Mouse (Mus musculus) hindbrain, embryonic 12.5 days (tissue): Measurements from ENCODE around the gene Pgbd5. TPM values are rescaled to one million over a fixed set of nuclear protein-coding genes. Genes with fewer than 3 reads are reported as not detected.

Source experiments
- ATAC-seq: fragments of 200-750 bp; cut with Nextera tagmentation; 2 replicates; pipeline ENCODE4 v1.8.0; 2017; ENCODE audit warnings: moderate TSS enrichment; ENCODE audit not compliant: low FRiP score
- H3K27ac ChIP-seq: fragments of 300-500 bp; sonication (generic); 2 replicates; pipeline ENCODE4 v1.5.1; 2016; ENCODE audit warnings: mild to moderate bottlenecking
- H3K27me3 ChIP-seq: fragments of 300-500 bp; sonication (generic); 2 replicates; pipeline ENCODE4 v1.6.1; 2016; ENCODE audit warnings: mild to moderate bottlenecking
- H3K36me3 ChIP-seq: fragments of 300-500 bp; sonication (generic); 2 replicates; pipeline ENCODE4 v1.6.1; 2016; ENCODE audit warnings: mild to moderate bottlenecking
- H3K4me1 ChIP-seq: fragments of 300-500 bp; sonication (generic); 2 replicates; pipeline ENCODE4 v1.6.1; 2016
- H3K4me2 ChIP-seq: fragments of 300-500 bp; sonication (generic); replicated peaks from 2 replicates; pipeline ENCODE4 v1.6.1; 2016; ENCODE audit warnings: mild to moderate bottlenecking
- H3K4me3 ChIP-seq: fragments of 300-500 bp; sonication (generic); 2 replicates; pipeline ENCODE4 v1.5.1; 2016; ENCODE audit warnings: mild to moderate bottlenecking
- H3K9ac ChIP-seq: fragments of 300-500 bp; sonication (generic); 2 replicates; pipeline ENCODE4 v1.6.1; 2016; ENCODE audit warnings: mild to moderate bottlenecking, moderate library complexity
- H3K9me3 ChIP-seq: fragments of 300-500 bp; sonication (generic); replicated peaks from 2 replicates; pipeline ENCODE4 v1.6.1; 2016; ENCODE audit warnings: mild to moderate bottlenecking
- WGBS: fragments of 180-500 bp; shearing (Covaris S2); methylation state at CpG from one replicate; pipeline ENCODE4 v1.1.7; 2016; 5-methylcytosine and 5-hydroxymethylcytosine counted together
- polyA plus RNA-seq: library from polyadenylated mRNA; unstranded; fragments of >200 nt; fragmentation: Nextera tagmentation; extraction: Ambion mirVana; gene quantifications from 2 replicates; pipeline ENCODE4 v1.2.1, GENCODE M21; 2016

Gene Pgbd5
- polyA plus RNA-seq, 1 experiment from 2014 or later: 6.4 TPM

DNA sequence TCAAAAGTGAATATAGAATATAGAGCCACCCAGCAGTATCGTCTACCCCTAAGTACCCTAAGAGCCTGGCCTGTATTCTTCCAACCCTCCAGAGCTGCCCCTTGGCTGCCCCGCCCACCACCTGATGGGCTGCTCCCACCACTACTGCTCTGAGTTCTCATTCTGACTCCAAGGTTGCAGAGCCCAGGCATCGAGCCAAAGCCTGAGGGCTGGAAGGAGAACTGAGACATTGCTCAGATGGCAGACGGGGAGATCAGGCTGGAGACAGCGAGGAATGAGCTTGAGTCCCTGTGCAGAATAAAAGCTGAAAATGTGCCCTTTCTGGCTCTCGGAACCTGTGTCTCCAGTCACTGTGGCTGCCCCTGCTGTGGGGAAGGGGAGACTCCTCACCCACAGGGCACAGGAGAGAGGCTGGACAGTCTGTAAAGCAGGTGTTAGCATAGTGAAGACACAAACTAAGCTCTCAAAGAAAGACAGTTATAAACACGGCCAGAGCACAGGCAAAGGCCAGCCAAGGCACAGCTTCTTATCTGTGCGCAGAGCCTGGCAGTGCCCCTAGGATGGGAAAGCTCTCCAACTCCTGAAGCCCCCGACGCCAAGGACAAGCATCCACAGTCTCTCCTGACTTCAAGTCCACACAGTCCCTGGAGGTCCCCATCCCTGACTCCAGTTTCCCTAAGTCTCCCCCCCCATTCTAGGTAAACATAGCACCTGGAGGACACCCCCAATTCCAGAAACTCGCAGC lies 42.0 kb downstream of the Pgbd5 start:
- H3K27ac ChIP-seq: no peak overlapping the region
- no peak overlapping the region for H3K4me3 ChIP-seq
- H3K4me1 ChIP-seq: 0 out of 2 replicates have a peak, but pooled peaks cover 3% of the 10 kb centered on the region
- no peaks in the 10 kb centered on the region for H3K36me3 ChIP-seq
- WGBS: 88% methylated on average over 11 of the region's 11 CpGs
- H3K9me3 ChIP-seq: no peaks in the 10 kb centered on the region
- H3K9ac ChIP-seq: no peak overlapping the region
- H3K27me3 ChIP-seq: no peaks in the 10 kb centered on the region
- H3K4me2 ChIP-seq: no peak overlapping the region
- ATAC-seq: no peak

DNA sequence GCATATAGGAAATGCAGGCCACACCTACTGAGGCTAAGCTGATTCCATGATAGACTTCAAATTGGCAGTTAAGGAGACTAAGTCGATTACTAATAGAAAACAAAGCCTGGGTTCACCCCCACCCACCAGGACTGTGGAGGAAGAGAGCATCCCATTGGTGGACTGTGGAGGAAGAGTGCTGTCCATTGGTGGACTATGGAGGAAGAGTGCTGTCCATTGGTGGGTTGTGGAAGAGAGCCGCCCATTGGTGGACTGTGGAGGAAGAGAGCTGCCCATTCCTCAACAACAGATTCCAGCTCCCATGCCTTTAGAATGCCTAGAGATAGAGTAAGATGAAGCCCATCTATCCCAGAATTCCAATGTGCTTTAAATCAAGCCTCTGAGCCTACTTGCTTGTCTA lies 42.9 kb downstream of the Pgbd5 start:
- no peaks in the 10 kb centered on the region for H3K9me3 ChIP-seq
- no peaks in the 10 kb centered on the region for H3K27me3 ChIP-seq
- no peak overlapping the region for H3K4me2 ChIP-seq
- no peak overlapping the region for H3K9ac ChIP-seq
- WGBS: 85% methylated on average over 2 of the region's 2 CpGs
- no peak for ATAC-seq
- H3K36me3 ChIP-seq: no peaks in the 10 kb centered on the region
- 0 out of 2 replicates have a peak, but pooled peaks cover 3% of the 10 kb centered on the region for H3K4me1 ChIP-seq
- H3K27ac ChIP-seq: no peak overlapping the region
- H3K4me3 ChIP-seq: no peak overlapping the region

DNA sequence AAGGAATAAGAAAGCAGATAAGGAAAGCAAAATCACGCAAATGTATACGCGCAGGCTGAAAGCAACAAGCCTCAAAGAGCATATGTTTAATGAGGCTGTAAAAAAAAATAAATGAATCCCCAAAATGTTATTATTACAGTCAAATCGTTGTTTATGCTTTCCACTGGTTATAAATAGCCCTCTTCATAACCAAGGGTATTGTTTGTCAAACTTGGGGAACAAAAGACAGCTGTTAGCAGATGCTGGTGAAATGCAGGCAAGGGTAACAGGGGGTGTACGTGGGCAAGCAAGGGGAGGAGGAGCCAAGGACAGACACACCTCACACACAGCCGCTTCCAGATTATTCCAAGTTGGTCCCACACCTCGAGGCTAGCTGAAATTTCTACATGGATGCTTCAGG lies 44.1 kb downstream of the Pgbd5 start:
- no peak overlapping the region for H3K4me2 ChIP-seq
- no peaks in the 10 kb centered on the region for H3K36me3 ChIP-seq
- no peak overlapping the region for H3K4me3 ChIP-seq
- H3K27ac ChIP-seq: no peak overlapping the region
- H3K4me1 ChIP-seq: 0 out of 2 replicates have a peak, but pooled peaks cover 3% of the 10 kb centered on the region
- H3K9me3 ChIP-seq: no peaks in the 10 kb centered on the region
- no peak overlapping the region for H3K9ac ChIP-seq
- no peak for ATAC-seq
- 80% methylated on average over 7 of the region's 7 CpGs for WGBS
- H3K27me3 ChIP-seq: no peaks in the 10 kb centered on the region

- ATAC-seq: no peak
- no peak overlapping the region for H3K27ac ChIP-seq
- H3K4me3 ChIP-seq: no peak overlapping the region
- H3K9ac ChIP-seq: no peak overlapping the region
- no peaks in the 10 kb centered on the region for H3K9me3 ChIP-seq
- H3K4me2 ChIP-seq: no peak overlapping the region
- H3K27me3 ChIP-seq: no peaks in the 10 kb centered on the region
- 91% methylated on average over 7 of the region's 7 CpGs for WGBS
- 0 out of 2 replicates have a peak, but pooled peaks cover 3% of the 10 kb centered on the region for H3K4me1 ChIP-seq
- H3K36me3 ChIP-seq: no peaks in the 10 kb centered on the region
Measured at GRCm38 (mm10) chr8:124394951-124395350, 44.5 kb downstream of the Pgbd5 start.

DNA sequence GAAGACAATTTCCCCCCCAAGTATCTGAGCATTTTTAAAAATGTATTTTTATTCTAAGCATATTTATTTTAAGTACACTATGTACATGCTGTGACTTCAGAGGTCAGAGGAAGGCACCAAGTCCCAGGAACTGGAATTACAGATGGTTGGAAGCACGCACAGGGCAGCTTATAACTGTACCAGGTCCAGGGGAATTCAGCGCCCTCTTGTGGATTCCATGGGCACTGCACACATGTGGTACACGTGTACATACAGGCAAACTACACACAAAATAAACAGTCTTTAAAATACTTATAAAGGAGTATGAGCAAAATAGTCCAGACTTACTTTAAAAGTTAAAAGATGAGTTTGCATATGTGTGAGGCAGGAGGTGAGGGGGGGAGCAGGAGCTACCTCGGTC lies 45.5 kb downstream of the Pgbd5 start:
- ATAC-seq: no peak
- H3K9me3 ChIP-seq: no peaks in the 10 kb centered on the region
- H3K36me3 ChIP-seq: no peaks in the 10 kb centered on the region
- no peak overlapping the region for H3K4me3 ChIP-seq
- 83% methylated on average over 4 of the region's 4 CpGs for WGBS
- no peaks in the 10 kb centered on the region for H3K27me3 ChIP-seq
- H3K4me1 ChIP-seq: no peaks in the 10 kb centered on the region
- no peak overlapping the region for H3K27ac ChIP-seq
- no peak overlapping the region for H3K9ac ChIP-seq
- H3K4me2 ChIP-seq: no peak overlapping the region

DNA sequence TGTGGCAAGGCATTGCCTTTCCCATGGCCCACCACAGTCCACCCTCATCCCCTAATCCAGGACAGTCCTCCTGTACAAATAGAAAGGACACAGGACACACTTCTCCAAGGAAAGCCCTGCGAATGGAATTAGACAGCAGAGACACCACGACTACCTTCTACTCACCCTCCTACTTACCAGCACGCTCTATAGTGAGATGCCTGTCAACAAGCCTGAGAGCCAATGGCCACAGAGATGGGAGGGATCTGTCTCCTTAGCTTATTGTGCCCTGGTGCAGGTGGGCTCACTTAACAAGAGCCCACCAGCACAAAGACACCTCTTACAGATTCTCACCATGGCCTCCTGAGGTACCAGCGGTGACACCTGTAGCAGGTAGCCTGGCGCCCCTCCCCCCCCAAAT lies 46.4 kb downstream of the Pgbd5 start:
- H3K27ac ChIP-seq: no peak overlapping the region
- ATAC-seq: no peak

GRCm38 (mm10) chr8:124392271-124393012 lies 47.0 kb downstream of the Pgbd5 start:
- WGBS: 50% methylated on average over 10 of the region's 10 CpGs
- H3K27me3 ChIP-seq: no peaks in the 10 kb centered on the region
- H3K4me1 ChIP-seq: no peaks in the 10 kb centered on the region
- no peak overlapping the region for H3K4me3 ChIP-seq
- H3K9ac ChIP-seq: no peak overlapping the region
- H3K27ac ChIP-seq: no peak overlapping the region
- no peaks in the 10 kb centered on the region for H3K9me3 ChIP-seq
- H3K36me3 ChIP-seq: no peaks in the 10 kb centered on the region
- no peak overlapping the region for H3K4me2 ChIP-seq
- no peak for ATAC-seq

More for the DNA sequence above, 46.4 kb downstream of the Pgbd5 start:
- no peak overlapping the region for H3K4me2 ChIP-seq
- no peak overlapping the region for H3K4me3 ChIP-seq
- H3K9ac ChIP-seq: no peak overlapping the region
- H3K27me3 ChIP-seq: no peaks in the 10 kb centered on the region
- H3K9me3 ChIP-seq: no peaks in the 10 kb centered on the region
- no peaks in the 10 kb centered on the region for H3K36me3 ChIP-seq
- WGBS: 84% methylated on average over 5 of the region's 5 CpGs
- no peaks in the 10 kb centered on the region for H3K4me1 ChIP-seq

DNA sequence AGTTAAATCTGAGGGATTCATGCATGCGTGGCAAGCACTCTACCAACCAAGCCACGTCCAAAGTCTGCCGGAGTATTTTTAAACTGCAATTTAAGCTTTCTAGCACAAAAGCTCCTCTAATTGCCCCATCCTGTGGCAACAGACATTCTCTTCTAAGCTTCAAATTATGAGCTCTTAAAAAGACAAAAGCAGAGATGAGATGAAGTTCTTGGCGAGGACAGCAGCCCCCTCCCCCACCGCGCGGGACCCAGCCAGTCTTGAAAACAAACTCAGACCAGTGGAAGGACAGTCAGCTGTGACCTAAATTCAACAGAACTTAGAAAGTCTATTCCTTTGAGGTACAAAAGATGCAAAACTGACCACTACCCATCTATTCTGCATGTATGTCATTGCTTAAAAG lies 48.3 kb downstream of the Pgbd5 start:
- Histone ChIP-seq H3K36me3 (no peaks in the 10 kb centered on the region), H3K4me2 (no peak overlapping the region), H3K9ac (no peak overlapping the region), H3K9me3 (no peaks in the 10 kb centered on the region), H3K4me1 (no peaks in the 10 kb centered on the region), H3K4me3 (no peak overlapping the region), H3K27ac (no peak overlapping the region), H3K27me3 (no peaks in the 10 kb centered on the region)
- ATAC-seq: no peak
- 89% methylated on average over 7 of the region's 7 CpGs for WGBS

DNA sequence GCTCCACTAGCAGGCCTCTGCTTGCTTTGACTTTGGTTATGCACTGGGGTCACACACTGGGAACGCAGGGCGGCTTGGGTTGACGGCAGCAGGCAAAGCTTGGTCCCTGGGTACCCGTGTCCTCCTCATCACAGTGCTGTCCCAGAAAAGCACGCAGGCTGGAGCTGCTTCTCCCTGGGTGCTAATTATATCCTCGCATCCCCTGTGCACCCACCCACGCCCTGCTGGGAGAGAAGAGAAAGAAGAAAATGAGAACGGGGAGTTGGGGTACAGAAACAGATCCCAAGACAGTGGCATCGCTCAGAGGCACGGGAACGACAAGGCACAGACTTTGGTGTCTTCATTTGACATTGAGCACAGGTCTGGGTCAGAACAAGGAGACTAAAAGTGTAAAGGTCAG lies 50.0 kb downstream of the Pgbd5 start:
- H3K4me3 ChIP-seq: no peak overlapping the region
- no peak overlapping the region for H3K4me2 ChIP-seq
- H3K9ac ChIP-seq: no peak overlapping the region
- ATAC-seq: no peak
- H3K4me1 ChIP-seq: no peaks in the 10 kb centered on the region
- no peaks in the 10 kb centered on the region for H3K9me3 ChIP-seq
- 91% methylated on average over 11 of the region's 11 CpGs for WGBS
- no peaks in the 10 kb centered on the region for H3K36me3 ChIP-seq
- H3K27ac ChIP-seq: no peak overlapping the region
- no peaks in the 10 kb centered on the region for H3K27me3 ChIP-seq

DNA sequence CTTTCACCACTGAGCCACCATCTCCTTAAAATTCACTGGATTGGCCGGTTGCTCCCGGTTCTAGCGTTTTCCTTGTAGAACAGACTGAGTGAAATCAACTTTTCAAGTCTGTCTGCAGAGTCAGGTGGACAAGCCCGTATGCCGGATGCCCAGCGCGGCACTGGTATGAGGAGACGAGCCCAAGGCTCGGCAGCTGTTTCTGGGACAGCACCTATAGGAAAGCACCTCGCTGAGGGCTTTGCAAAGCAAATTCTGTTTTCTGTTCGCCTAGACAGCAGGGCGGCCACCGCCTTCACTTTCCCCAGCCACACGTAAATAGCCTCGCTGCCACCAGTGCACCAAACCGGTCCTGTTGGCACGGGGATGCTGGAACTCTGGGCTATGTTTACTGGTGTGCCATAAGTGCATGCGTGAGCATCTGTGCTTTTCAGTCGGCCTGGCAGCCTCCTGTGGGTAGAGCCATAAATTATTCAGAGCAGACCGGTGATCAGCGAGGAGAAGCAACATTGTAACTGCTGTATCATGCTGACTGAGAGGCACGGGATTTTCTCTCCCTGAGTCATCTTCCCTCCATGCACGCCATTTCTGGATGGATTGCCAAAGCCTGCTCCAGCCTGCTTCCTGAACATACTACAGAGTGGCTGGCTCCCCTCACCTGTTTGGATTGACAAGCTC lies 53.1 kb downstream of the Pgbd5 start:
- H3K36me3 ChIP-seq: no peaks in the 10 kb centered on the region
- no peak overlapping the region for H3K4me3 ChIP-seq
- WGBS: 83% methylated on average over 23 of the region's 23 CpGs
- H3K27me3 ChIP-seq: no peaks in the 10 kb centered on the region
- H3K4me1 ChIP-seq: 0 out of 2 replicates have a peak, but pooled peaks cover 4% of the 10 kb centered on the region
- no peak overlapping the region for H3K9ac ChIP-seq
- peak overlapping the region; percentile 19; the same call in 1 of the 2 replicates for H3K27ac ChIP-seq
- no peak overlapping the region for H3K4me2 ChIP-seq
- no peak for ATAC-seq
- H3K9me3 ChIP-seq: no peaks in the 10 kb centered on the region

DNA sequence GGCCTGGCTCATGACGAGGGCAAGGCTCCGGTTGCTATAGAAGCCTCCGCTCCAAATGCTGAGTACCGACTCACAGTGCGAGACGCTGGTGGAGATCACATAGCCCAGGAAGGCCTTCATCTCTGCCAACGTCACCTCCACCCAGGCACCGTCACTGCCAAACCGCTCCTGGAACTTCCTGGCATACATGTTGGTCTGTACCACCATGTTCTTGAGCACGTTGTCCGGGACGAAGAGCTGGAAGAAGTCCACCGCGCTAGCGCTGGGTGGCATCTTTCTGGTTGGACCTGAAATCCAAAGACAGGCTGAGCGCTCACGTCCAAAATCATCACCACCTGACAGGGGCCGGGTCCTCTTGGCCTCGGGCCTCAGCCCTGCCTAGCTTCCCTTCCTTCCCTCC lies 55.1 kb downstream of the Pgbd5 start:
- no peak for ATAC-seq

GRCm38 (mm10) chr8:124382235-124382634 lies 57.2 kb downstream of the Pgbd5 start:
- Histone ChIP-seq H3K4me3 (no peak overlapping the region), H3K9ac (no peak overlapping the region), H3K27ac (no peak overlapping the region), H3K4me1 (0 out of 2 replicates have a peak, but pooled peaks cover 4% of the 10 kb centered on the region), H3K4me2 (no peak overlapping the region), H3K36me3 (no peaks in the 10 kb centered on the region), H3K27me3 (no peaks in the 10 kb centered on the region), H3K9me3 (no peaks in the 10 kb centered on the region)
- 48% methylated on average over 10 of the region's 10 CpGs for WGBS
- ATAC-seq: no peak

More for the DNA sequence above, 55.1 kb downstream of the Pgbd5 start:
- H3K36me3 ChIP-seq: no peaks in the 10 kb centered on the region
- H3K9me3 ChIP-seq: no peaks in the 10 kb centered on the region
- 0 out of 2 replicates have a peak, but pooled peaks cover 4% of the 10 kb centered on the region for H3K4me1 ChIP-seq
- H3K9ac ChIP-seq: no peak overlapping the region
- 93% methylated on average over 19 of the region's 19 CpGs for WGBS
- H3K4me2 ChIP-seq: no peak overlapping the region
- no peaks in the 10 kb centered on the region for H3K27me3 ChIP-seq
- H3K4me3 ChIP-seq: no peak overlapping the region
- H3K27ac ChIP-seq: no peak overlapping the region
